Mouse (Mus musculus) E14TG2a.4 (cell line): ENCODE data around the gene Grin2d.

Source experiments
- CTCF ChIP-seq: conservative IDR thresholded peaks from 2 replicates; pipeline ENCODE4 v1.5.1; 2014; ENCODE audit warnings: low read length
- NANOG ChIP-seq: IDR thresholded peaks from 2 replicates; pipeline ENCODE4 v1.6.1; 2014; ENCODE audit warnings: borderline replicate concordance, low read length, mixed read lengths
- POU5F1 ChIP-seq: IDR thresholded peaks from 2 replicates; pipeline ENCODE4 v1.6.1; 2014; ENCODE audit warnings: low read length, borderline replicate concordance

- no peak for TF ChIP-seq CTCF
- no peak for TF ChIP-seq NANOG
- no peak for TF ChIP-seq POU5F1
Observed at GRCm38 (mm10) chr7:45805941-45806340, 72.2 kb downstream of the Grin2d start.
